Mouse (Mus musculus) embryonic facial prominence, embryonic 12.5 days (tissue): Measurements from ENCODE around the gene Adora3. TPM values are rescaled to one million over a fixed set of nuclear protein-coding genes. Genes with fewer than 3 reads are reported as not detected.

Experiments
- ATAC-seq: fragments of 200-750 bp; cut with Nextera tagmentation; 2 replicates; pipeline ENCODE4 v1.8.0; 2017; ENCODE audit not compliant: insufficient number of reproducible peaks, insufficient read depth, low FRiP score, low TSS enrichment
- H3K27ac ChIP-seq: fragments of 300-500 bp; sonication (generic); 2 replicates; pipeline ENCODE4 v1.5.1; 2016; ENCODE audit warnings: mild to moderate bottlenecking
- H3K27me3 ChIP-seq: fragments of 300-500 bp; sonication (generic); 2 replicates; pipeline ENCODE4 v1.6.1; 2016; ENCODE audit warnings: mild to moderate bottlenecking, moderate library complexity
- H3K36me3 ChIP-seq: fragments of 300-500 bp; sonication (generic); 2 replicates; pipeline ENCODE4 v1.6.1; 2016; ENCODE audit warnings: mild to moderate bottlenecking
- H3K4me1 ChIP-seq: fragments of 300-500 bp; sonication (generic); 2 replicates; pipeline ENCODE4 v1.6.1; 2016
- H3K4me2 ChIP-seq: fragments of 300-500 bp; sonication (generic); replicated peaks from 2 replicates; pipeline ENCODE4 v1.6.1; 2016; ENCODE audit warnings: mild to moderate bottlenecking, moderate library complexity
- H3K4me3 ChIP-seq: fragments of 300-500 bp; sonication (generic); 2 replicates; pipeline ENCODE4 v1.5.1; 2016; ENCODE audit warnings: mild to moderate bottlenecking
- H3K9ac ChIP-seq: fragments of 300-500 bp; sonication (generic); 2 replicates; pipeline ENCODE4 v1.6.1; 2016; ENCODE audit warnings: mild to moderate bottlenecking, moderate library complexity
- H3K9me3 ChIP-seq: fragments of 300-500 bp; sonication (generic); 2 replicates; pipeline ENCODE4 v1.6.1; 2016; ENCODE audit warnings: mild to moderate bottlenecking, moderate library complexity
- WGBS: fragments of 180-500 bp; shearing (Covaris S2); methylation state at CpG from one replicate; pipeline ENCODE4 v1.1.7; 2016; 5-methylcytosine and 5-hydroxymethylcytosine counted together
- polyA plus RNA-seq: library from polyadenylated mRNA; unstranded; fragments of >200 nt; fragmentation: Nextera tagmentation; extraction: Ambion mirVana; gene quantifications from 2 replicates; pipeline ENCODE4 v1.2.1, GENCODE M21; 2016

The Adora3 gene
- polyA plus RNA-seq, 1 experiment from 2014 or later = 0.26 TPM

DNA sequence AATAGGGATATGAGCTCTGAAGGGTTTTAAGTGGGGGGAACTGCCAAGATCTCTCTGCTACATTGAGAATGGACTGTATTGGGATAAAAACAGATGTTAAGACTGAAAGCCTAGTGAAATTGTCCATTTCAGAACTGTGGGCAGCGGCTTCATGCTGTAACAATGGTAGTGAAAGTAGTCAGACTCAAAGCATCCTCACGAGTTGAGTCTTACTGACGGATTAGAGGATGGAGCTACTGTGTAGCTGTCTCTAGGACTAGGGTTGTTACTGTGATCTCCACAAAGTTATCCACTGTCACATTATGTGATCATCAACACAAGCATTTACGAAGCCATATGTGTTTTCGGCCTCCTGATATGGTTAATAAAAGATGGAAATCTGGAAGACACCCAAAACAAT is 87.5 kb downstream of the Adora3 start:
- Histone ChIP-seq H3K4me1 (peaks cover 23% of the 10 kb centered on the region), H3K4me3 (peak overlapping the region; percentile 87), H3K9ac (peak overlapping the region; percentile 87), H3K9me3 (no peaks in the 10 kb centered on the region), H3K27ac (no peak overlapping the region), H3K36me3 (peaks cover 25% of the 10 kb centered on the region), H3K27me3 (no peaks in the 10 kb centered on the region), H3K4me2 (peak overlapping the region; percentile 81)
- no peak for ATAC-seq
- WGBS = 47% methylated on average over 5 of the region's 5 CpGs

Other genes starting within 250 kb of the Adora3 start
- 44.6 and 45.8 TPM in 2 replicates for gene Ddx20, start 183.3 kb upstream of the Adora3 start, polyA plus RNA-seq
- gene Inka2, start 166.3 kb upstream of the Adora3 start, polyA plus RNA-seq = 2.5 and 3.1 TPM in 2 replicates
- 82.1 and 83.4 TPM in 2 replicates for gene Rap1a, start 69.5 kb upstream of the Adora3 start, polyA plus RNA-seq
- gene Tmigd3, start within 50 bp of the Adora3 start, polyA plus RNA-seq = not detected in 2 replicates
- 0.33 and 0.46 TPM in 2 replicates for gene I830077J02Rik, start 61.8 kb downstream of the Adora3 start, polyA plus RNA-seq
- 114 and 127 TPM in 2 replicates for gene Wdr77, start 88.5 kb downstream of the Adora3 start, polyA plus RNA-seq
- gene Atp5f1, start 89.2 kb downstream of the Adora3 start, polyA plus RNA-seq = 419 and 438 TPM in 2 replicates
- gene Ovgp1, start 102.9 kb downstream of the Adora3 start, polyA plus RNA-seq = 1.6 and 1.9 TPM in 2 replicates
- not detected in 2 replicates for gene Pifo, start 143.8 kb downstream of the Adora3 start, polyA plus RNA-seq
- gene Chil5, start 162.0 kb downstream of the Adora3 start, polyA plus RNA-seq = not detected in 2 replicates
- gene Chia1, start 242.4 kb downstream of the Adora3 start, polyA plus RNA-seq = not detected in 2 replicates